ENCODE assay signal across 14 mouse cellular contexts in genomic region chr9:101555011-101555673, GRCm38 (mm10).
A peak's percentile ranks its signal among the peaks of the same experiment; 100 is the strongest.
DNase-seq lines count a peak whose midpoint lies in the region; ATAC-seq and TF ChIP-seq lines count a peak whose summit lies in the region.
"Had no signal": no experiment of that assay in that cellular context is flagged by ENCODE, and none has a peak within 500 bp of the region (broad histone marks: within the 10 kb centered on the region; RNA-seq: fewer than 3 reads in every experiment).

No protein-coding gene starts in this region.

- peaks cover 10% of the 10 kb centered on the region for H3K4me1 ChIP-seq in embryonic facial prominence, embryonic 10.5 days
- no peaks in the 10 kb centered on the region for H3K4me1 ChIP-seq in limb, embryonic 14.5 days (ENCODE audit: control insufficient read depth, insufficient read depth, low read length)
- H3K4me1 ChIP-seq in neural tube, embryonic 11.5 days (ENCODE audit: control insufficient read depth, insufficient read depth, low read length) = 0 out of 2 replicates have a peak, but pooled peaks cover 2% of the 10 kb centered on the region
- no peaks in the 10 kb centered on the region for H3K4me1 ChIP-seq in thymus, adult 2 months (replicated peaks; ENCODE audit: control insufficient read depth, insufficient read depth, low read length)

- no peak for TF ChIP-seq POLR2A in limb, embryonic 14.5 days (IDR thresholded peaks at IDR 0.05; ENCODE audit: borderline replicate concordance, extremely low read depth, insufficient read depth, insufficient read length)
- no peak for TF ChIP-seq POLR2A in thymus, adult 2 months (IDR thresholded peaks at IDR 0.05; ENCODE audit: control insufficient read depth, extremely low read depth, insufficient read depth, low read length, poor library complexity)

- no peaks in the 10 kb centered on the region for H3K9me3 ChIP-seq in embryonic facial prominence, embryonic 10.5 days
- no peaks in the 10 kb centered on the region for H3K9me3 ChIP-seq in limb, embryonic 14.5 days (ENCODE audit: control insufficient read depth, low read length)
- H3K9me3 ChIP-seq in neural tube, embryonic 11.5 days (ENCODE audit: control insufficient read depth, low read length) = no peaks in the 10 kb centered on the region

- peak; percentile 38 for DNase-seq in kidney, postnatal 14 days
- DNase-seq in kidney, adult 8-10 months = no peak
- DNase-seq in embryonic facial prominence, embryonic 10.5 days (ENCODE audit: low spot score) = peak; percentile 43
- no peak for DNase-seq in limb, embryonic 14.5 days (ENCODE audit: low spot score)
- peak; percentile 55 for DNase-seq in neural tube, embryonic 11.5 days (ENCODE audit: low spot score)
- no peak for DNase-seq in gastrocnemius, postnatal 25 days
- no peak for DNase-seq in thymus, adult 2 months
- DNase-seq: adrenal gland, postnatal 36 days; cerebellum, adult 18-20 months; thymus, postnatal 36 days had no signal

- H3K4me2 ChIP-seq in limb, embryonic 14.5 days (replicated peaks; ENCODE audit: low read depth, low read length, severe bottlenecking) = no peak overlapping the region
- no peak overlapping the region for H3K4me2 ChIP-seq in neural tube, embryonic 11.5 days (ENCODE audit: low read depth)
- H3K4me2 ChIP-seq: heart, embryonic 11.5 days had no signal

- H3K36me3 ChIP-seq in embryonic facial prominence, embryonic 10.5 days (replicated peaks) = no peaks in the 10 kb centered on the region
- H3K36me3 ChIP-seq in limb, embryonic 14.5 days (ENCODE audit: control insufficient read depth, insufficient read depth, low read length) = no peaks in the 10 kb centered on the region
- no peaks in the 10 kb centered on the region for H3K36me3 ChIP-seq in neural tube, embryonic 11.5 days (ENCODE audit: control insufficient read depth, insufficient read depth, low read length)
- no peaks in the 10 kb centered on the region for H3K36me3 ChIP-seq in thymus, adult 2 months (ENCODE audit: control insufficient read depth, insufficient read depth, low read length)

- H3K4me3 ChIP-seq in embryonic facial prominence, embryonic 10.5 days = no peak overlapping the region
- no peak overlapping the region for H3K4me3 ChIP-seq in limb, embryonic 14.5 days (replicated peaks; ENCODE audit: low read length)
- H3K4me3 ChIP-seq in neural tube, embryonic 11.5 days (ENCODE audit: low read depth, low read length) = no peak overlapping the region
- no peak overlapping the region for H3K4me3 ChIP-seq in thymus, adult 2 months (ENCODE audit: control insufficient read depth, insufficient read depth, low read length)

- no peaks in the 10 kb centered on the region for H3K27me3 ChIP-seq in embryonic facial prominence, embryonic 10.5 days (replicated peaks; ENCODE audit: low read depth, poor library complexity, severe bottlenecking)
- H3K27me3 ChIP-seq in limb, embryonic 14.5 days (ENCODE audit: control insufficient read depth, insufficient read depth, low read length) = no peaks in the 10 kb centered on the region
- H3K27me3 ChIP-seq in neural tube, embryonic 11.5 days (ENCODE audit: control insufficient read depth, insufficient read depth, low read length) = no peaks in the 10 kb centered on the region
- no peaks in the 10 kb centered on the region for H3K27me3 ChIP-seq in thymus, adult 2 months (ENCODE audit: control insufficient read depth, insufficient read depth, low read length)
- H3K27me3 ChIP-seq: CH12.LX had no signal

- H3K27ac ChIP-seq in embryonic facial prominence, embryonic 10.5 days (replicated peaks) = no peak overlapping the region
- no peak overlapping the region for H3K27ac ChIP-seq in limb, embryonic 14.5 days (replicated peaks; ENCODE audit: low read depth, low read length)
- H3K27ac ChIP-seq in neural tube, embryonic 11.5 days (ENCODE audit: low read depth, low read length) = no peak overlapping the region
- H3K27ac ChIP-seq in thymus, adult 2 months (ENCODE audit: control insufficient read depth, insufficient read depth, low read length) = no peak overlapping the region
- H3K27ac ChIP-seq: macrophage had no signal

- 50% methylated on average over 5 of the region's 5 CpGs for WGBS in embryonic facial prominence, embryonic 10.5 days
- 37% methylated on average over 5 of the region's 5 CpGs for WGBS in limb, embryonic 14.5 days
- WGBS in neural tube, embryonic 11.5 days = 33% methylated on average over 5 of the region's 5 CpGs
- 77% methylated on average over 5 of the region's 5 CpGs for WGBS in thymus, adult 2 months

- no peak overlapping the region for H3K9ac ChIP-seq in limb, embryonic 14.5 days (ENCODE audit: low read depth, low read length, severe bottlenecking)
- no peak overlapping the region for H3K9ac ChIP-seq in neural tube, embryonic 11.5 days (ENCODE audit: low read length)

- TF ChIP-seq CTCF in thymus, adult 2 months (IDR thresholded peaks at IDR 0.05; ENCODE audit: borderline replicate concordance, control insufficient read depth, extremely low read depth, insufficient read depth, low read length, poor library complexity) = no peak

- ATAC-seq in limb, embryonic 14.5 days (ENCODE audit: low FRiP score, low read depth) = peak; percentile 63; the same call in 1 of the 2 replicates
- no peak for ATAC-seq in neural tube, embryonic 11.5 days (ENCODE audit: insufficient read depth, low FRiP score, low TSS enrichment)
- ATAC-seq: hindbrain, embryonic 16.5 days had no signal

Comparison
In these comparisons a context has a peak if more than half of its experiments do, and no peak if none do; other contexts are left out.
1. DNase-seq: peak in kidney, postnatal 14 days (single experiment), embryonic facial prominence, embryonic 10.5 days (single experiment) and neural tube, embryonic 11.5 days (single experiment); none in kidney, adult 8-10 months (0 of 2), limb, embryonic 14.5 days (single experiment), gastrocnemius, postnatal 25 days (single experiment) and thymus, adult 2 months (single experiment).